Mouse (Mus musculus) gastrocnemius, postnatal 4 days (tissue): ENCODE measurements around the gene Unc5c. TPM values are rescaled to one million over a fixed set of nuclear protein-coding genes. Genes with fewer than 3 reads are reported as not detected.

Experiments used
- DNase-seq, 2 experiments: peaks; one replicate each; pipeline ENCODE4 v3.0.0; 2021 to 2022; ENCODE audit warnings: low spot score in 2 of 2, mixed read lengths in 2 of 2
- total RNA-seq, 2 experiments: library from RNA; stranded (reverse); gene quantifications; 2 replicates each; pipeline ENCODE4 v1.2.3; 2021

The Unc5c gene
- total RNA-seq, 2 experiments from 2014 or later = 0.57 to 0.59 TPM

GRCm38 (mm10) chr3:141503331-141503730, 38.3 kb downstream of the Unc5c start:
- DNase-seq = no peak

- DNase-seq = no peak
Measured at GRCm38 (mm10) chr3:141509772-141510171, 44.8 kb downstream of the Unc5c start.

GRCm38 (mm10) chr3:141511253-141512038, 46.4 kb downstream of the Unc5c start:
- no peak for DNase-seq

- DNase-seq = no peak
Measured at GRCm38 (mm10) chr3:141528751-141529150, 63.7 kb downstream of the Unc5c start.

GRCm38 (mm10) chr3:141529599-141529998, 64.6 kb downstream of the Unc5c start:
- DNase-seq = no peak

GRCm38 (mm10) chr3:141533861-141534260, 68.8 kb downstream of the Unc5c start:
- no peak for DNase-seq

- DNase-seq = no peak
Measured at GRCm38 (mm10) chr3:141536857-141537256, 71.8 kb downstream of the Unc5c start.

GRCm38 (mm10) chr3:141538120-141538519, 73.1 kb downstream of the Unc5c start:
- DNase-seq = no peak

GRCm38 (mm10) chr3:141540749-141541148, 75.7 kb downstream of the Unc5c start:
- DNase-seq = no peak

- no peak for DNase-seq
Measured at GRCm38 (mm10) chr3:141547341-141547814, 82.4 kb downstream of the Unc5c start.

GRCm38 (mm10) chr3:141549661-141550060, 84.6 kb downstream of the Unc5c start:
- no peak for DNase-seq

- DNase-seq = no peak
Measured at GRCm38 (mm10) chr3:141552960-141553359, 87.9 kb downstream of the Unc5c start.

- no peak for DNase-seq
Measured at GRCm38 (mm10) chr3:141557072-141557471, 92.1 kb downstream of the Unc5c start.

GRCm38 (mm10) chr3:141575076-141575688, 110.2 kb downstream of the Unc5c start:
- no peak for DNase-seq

GRCm38 (mm10) chr3:141577382-141577781, 112.4 kb downstream of the Unc5c start:
- no peak for DNase-seq

- no peak for DNase-seq
Measured at GRCm38 (mm10) chr3:141581190-141581891, 116.3 kb downstream of the Unc5c start.

GRCm38 (mm10) chr3:141581892-141582214, 116.8 kb downstream of the Unc5c start:
- DNase-seq = no peak

GRCm38 (mm10) chr3:141583180-141583579, 118.2 kb downstream of the Unc5c start:
- no peak for DNase-seq

GRCm38 (mm10) chr3:141589392-141590012, 124.5 kb downstream of the Unc5c start:
- DNase-seq = no peak

GRCm38 (mm10) chr3:141593249-141593648, 128.2 kb downstream of the Unc5c start:
- no peak for DNase-seq

GRCm38 (mm10) chr3:141594120-141594519, 129.1 kb downstream of the Unc5c start:
- DNase-seq = no peak

GRCm38 (mm10) chr3:141595073-141595472, 130.1 kb downstream of the Unc5c start:
- DNase-seq = no peak
